Mouse (Mus musculus): ENCODE data around the gene Ttc7b.

Gene Ttc7b

GRCm38 (mm10) chr12:100419946-100420874, 100.4 kb downstream of the Ttc7b start:
- DNase-seq (ENCODE audit: low read depth, low spot score), result no peak

- no peak for DNase-seq (ENCODE audit: low read depth, low spot score)
These were observed 104.8 kb downstream of the Ttc7b start for GRCm38 (mm10) chr12:100415802-100416201.

- DNase-seq (ENCODE audit: low read depth, low spot score), result no peak
These were observed 105.8 kb downstream of the Ttc7b start for GRCm38 (mm10) chr12:100414717-100415398.

- DNase-seq (ENCODE audit: low read depth, low spot score), result no peak
These were observed 111.9 kb downstream of the Ttc7b start for GRCm38 (mm10) chr12:100408714-100409113.

DNA sequence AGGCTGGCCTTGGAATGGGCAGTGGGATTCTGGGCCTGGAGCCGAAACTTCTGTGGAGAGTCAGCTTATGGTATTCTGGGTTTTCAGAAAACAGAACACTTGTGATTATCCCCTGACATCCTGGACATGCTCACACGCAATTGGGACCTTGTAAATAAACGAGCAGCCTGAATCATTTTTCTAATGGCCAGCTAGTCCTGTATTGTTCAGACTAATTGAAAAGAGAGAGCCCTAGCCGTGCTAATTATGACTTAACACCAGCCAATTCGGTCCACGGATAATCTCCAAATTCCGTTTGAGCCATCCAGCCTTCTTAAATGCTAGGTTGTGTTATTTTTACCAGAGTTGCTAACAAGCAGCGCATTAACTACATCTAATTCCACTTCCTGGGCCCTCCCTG, 112.5 kb downstream of the Ttc7b start:
- no peak for DNase-seq (ENCODE audit: low read depth, low spot score)

DNA sequence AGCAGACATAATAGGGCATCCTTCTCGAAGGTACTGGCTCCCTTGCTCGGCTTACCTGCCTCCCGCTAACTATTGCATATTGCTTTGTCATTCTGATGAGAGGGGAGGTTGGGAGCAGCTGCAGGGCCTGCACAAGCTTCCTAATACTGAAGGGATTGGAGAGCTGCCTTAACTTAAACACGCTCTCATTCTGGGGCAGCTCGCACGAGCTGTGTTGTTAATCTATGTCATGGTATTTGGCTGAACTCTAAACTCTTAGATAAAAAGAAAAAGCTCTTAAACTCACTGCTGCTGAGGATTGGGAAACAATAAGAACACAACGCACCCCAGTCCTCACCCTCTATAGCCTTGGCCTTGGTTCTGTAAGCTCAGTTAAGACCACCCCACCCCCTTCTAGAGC, 113.3 kb downstream of the Ttc7b start:
- no peak for DNase-seq (ENCODE audit: low read depth, low spot score)

DNA sequence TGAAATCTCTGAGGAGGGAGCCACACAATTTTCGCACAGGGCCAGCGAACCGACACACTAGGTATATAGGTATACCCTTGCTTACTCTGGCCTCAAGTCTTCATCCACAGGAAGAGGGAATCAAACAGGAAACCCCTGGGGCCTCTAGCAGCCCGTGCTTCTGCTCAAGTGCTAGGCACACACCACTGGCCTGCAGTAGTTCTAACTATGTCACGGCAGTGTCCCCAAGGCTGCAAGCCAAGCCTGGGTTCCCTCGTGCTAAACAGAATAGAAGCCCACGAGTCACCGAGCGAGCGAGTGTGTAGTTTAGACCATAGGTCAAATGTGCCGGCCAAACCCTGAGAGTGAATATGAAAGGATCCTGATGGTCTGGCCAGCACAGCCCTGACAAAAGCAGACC, 114.5 kb downstream of the Ttc7b start:
- no peak for DNase-seq (ENCODE audit: low read depth, low spot score)

- DNase-seq (ENCODE audit: low read depth, low spot score), result no peak
These were observed 115.1 kb downstream of the Ttc7b start for GRCm38 (mm10) chr12:100405512-100406030.

DNA sequence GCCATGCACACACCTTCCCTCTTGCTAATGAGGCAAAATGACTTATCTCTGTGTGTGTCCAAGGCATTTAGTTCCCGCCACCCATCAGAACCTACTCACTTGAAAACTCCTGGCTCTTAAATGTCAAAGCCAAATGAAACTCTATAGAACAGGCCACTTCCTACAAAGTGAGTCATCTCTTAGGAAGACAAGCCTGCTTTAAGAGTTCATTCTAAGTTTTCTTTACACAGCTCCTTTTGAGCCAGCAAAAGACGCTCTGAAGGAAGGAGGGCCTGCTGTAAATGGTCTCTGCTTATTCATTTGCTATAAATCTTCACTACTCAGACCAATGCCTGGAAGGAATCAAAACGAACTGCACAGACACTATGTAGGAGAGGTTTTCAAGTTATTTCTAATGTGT, 116.2 kb downstream of the Ttc7b start:
- DNase-seq (ENCODE audit: low read depth, low spot score), result no peak

DNA sequence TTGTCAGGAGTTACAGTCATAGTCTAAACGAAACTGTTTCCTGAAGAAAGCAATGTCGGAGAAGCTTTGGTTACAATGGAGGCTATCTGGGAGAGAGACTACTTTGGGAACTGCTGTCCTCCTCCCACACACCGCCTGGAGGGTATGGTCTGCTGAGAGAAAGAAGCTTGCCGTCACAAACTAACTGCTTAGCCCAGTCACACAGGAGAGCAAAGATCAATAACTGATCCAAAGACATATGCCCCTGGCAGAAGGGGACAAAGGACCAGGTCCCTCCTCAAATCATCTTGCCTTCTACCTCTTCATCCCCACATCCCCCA, 117.7 kb downstream of the Ttc7b start:
- DNase-seq (ENCODE audit: low read depth, low spot score), result no peak

GRCm38 (mm10) chr12:100402296-100403004, 118.2 kb downstream of the Ttc7b start:
- no peak for DNase-seq (ENCODE audit: low read depth, low spot score)

GRCm38 (mm10) chr12:100400119-100400518, 120.5 kb downstream of the Ttc7b start:
- DNase-seq (ENCODE audit: low read depth, low spot score), result no peak

DNA sequence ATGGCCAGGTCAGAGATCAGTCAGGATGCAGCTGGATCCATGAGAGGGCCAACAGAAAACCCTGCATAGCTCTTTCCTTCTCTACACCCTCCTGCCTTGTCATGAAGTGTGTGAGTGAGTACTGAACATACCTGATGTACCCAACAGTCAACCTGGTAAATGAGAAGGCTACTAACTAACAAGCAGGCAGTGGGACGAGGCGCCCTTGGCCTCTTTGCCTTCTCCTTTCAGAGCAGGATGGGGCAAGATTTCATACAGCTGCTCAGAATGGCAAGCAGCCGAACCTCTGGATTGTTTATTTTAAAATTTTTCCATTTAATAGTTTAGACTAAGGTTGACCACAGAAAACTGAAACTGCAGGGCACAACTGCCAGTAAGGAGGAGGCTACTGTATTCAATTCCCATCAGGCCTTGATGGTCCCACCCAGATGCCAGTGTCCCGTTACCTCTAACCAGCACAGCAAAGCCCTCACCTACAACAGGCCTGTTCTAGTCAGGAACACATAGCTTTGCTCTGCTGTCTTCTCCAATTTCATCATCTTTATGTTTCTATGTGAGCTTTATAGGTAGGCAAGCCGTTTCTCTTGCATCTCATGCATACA, 121.4 kb downstream of the Ttc7b start:
- no peak for DNase-seq (ENCODE audit: low read depth, low spot score)

DNA sequence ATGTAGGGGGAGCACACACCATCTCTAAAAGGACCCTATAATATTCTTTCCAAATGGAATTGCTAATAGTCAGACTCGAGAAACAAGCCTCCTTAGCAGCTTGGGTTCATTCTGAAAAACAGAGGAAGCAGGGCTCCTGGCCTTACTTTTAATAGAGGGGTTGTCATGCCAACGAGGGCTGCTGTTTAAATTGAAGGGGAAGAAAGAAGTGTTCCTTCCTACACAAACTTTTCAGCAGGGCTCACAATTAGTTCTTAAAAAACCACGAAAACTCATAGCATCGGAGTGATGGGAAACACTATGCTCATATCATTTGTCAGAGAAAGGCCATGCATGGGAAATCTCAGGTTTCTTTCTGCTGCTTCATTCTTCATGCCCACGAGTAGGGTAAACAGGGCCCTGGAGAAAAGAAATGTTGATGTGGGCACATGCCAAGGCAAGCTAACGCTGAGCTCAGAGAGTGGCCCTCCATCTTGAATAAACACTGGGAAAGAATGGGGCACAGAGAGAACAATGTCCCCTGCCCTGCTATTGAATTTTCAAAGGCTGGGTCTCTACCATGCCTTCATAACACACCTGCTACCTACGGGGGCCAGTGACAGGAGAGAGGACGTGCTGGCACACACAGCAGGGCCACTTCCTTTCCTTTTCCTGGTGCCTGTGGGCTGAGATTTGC, 122.2 kb downstream of the Ttc7b start:
- DNase-seq (ENCODE audit: low read depth, low spot score), result no peak

GRCm38 (mm10) chr12:100397432-100398146, 123.0 kb downstream of the Ttc7b start:
- no peak for DNase-seq (ENCODE audit: low read depth, low spot score)

DNA sequence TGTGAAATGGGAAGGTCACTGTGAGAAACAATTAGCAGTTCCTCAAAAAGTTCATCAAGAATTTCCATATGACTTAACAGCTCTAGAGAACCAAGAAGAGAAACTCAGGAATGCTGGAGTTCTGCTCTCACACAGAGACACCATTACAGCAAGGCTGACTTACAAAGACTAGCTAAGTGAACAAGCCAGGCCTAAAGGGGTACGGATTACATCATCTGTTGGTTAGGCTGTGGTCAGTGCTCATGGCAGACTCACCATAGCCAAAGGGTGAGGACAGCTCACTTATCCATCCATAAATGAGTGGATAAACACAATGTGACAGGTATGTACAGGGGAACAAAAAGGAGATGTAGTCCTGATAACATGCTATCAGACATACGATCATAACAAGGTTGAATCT, 123.8 kb downstream of the Ttc7b start:
- no peak for DNase-seq (ENCODE audit: low read depth, low spot score)

- DNase-seq (ENCODE audit: low read depth, low spot score), result no peak
These were observed 127.1 kb downstream of the Ttc7b start for GRCm38 (mm10) chr12:100393532-100393931.

DNA sequence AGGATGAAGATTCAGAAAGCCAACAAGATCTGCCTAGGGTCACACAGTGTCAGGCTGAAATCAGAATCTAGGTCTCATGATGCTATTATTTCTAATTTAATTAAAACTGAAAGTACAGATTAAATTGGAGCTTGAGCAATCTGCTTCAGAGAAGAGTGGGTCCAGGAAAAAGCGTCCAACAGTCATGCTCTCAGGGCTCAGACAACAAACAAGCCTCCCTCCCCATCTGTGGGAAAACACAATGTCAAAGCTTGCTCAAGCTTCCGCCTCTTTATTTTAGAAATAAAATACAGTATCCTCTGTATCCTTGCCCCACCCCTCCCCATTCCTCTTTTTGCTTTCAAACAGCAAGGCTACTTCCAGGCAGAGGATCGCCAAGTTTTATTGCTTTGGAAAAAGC, 127.5 kb downstream of the Ttc7b start:
- no peak for DNase-seq (ENCODE audit: low read depth, low spot score)

- no peak for DNase-seq (ENCODE audit: low read depth, low spot score)
These were observed 128.2 kb downstream of the Ttc7b start for GRCm38 (mm10) chr12:100392466-100392865.

GRCm38 (mm10) chr12:100391890-100392289, 128.7 kb downstream of the Ttc7b start:
- no peak for DNase-seq (ENCODE audit: low read depth, low spot score)
